Mouse (Mus musculus) kidney, postnatal 0 days (tissue): Measurements from ENCODE around the gene Ephb1. TPM values are rescaled to one million over a fixed set of nuclear protein-coding genes. Genes with fewer than 3 reads are reported as not detected.

Source experiments
- ATAC-seq: fragments of 200-750 bp; cut with Nextera tagmentation; replicated peaks from 2 replicates; pipeline ENCODE4 v1.8.0; 2017; ENCODE audit warnings: low read depth, moderate number of reproducible peaks, moderate TSS enrichment, moderate library complexity; ENCODE audit not compliant: low FRiP score
- DNase-seq: peaks from one replicate; pipeline ENCODE4 v3.0.0-alpha.2; 2016; ENCODE audit warnings: low spot score
- H3K27ac ChIP-seq: fragments of 300-500 bp; sonication (generic); 2 replicates; pipeline ENCODE4 v1.5.1; 2014; ENCODE audit warnings: mild to moderate bottlenecking
- H3K27me3 ChIP-seq: fragments of 300-500 bp; sonication (generic); 2 replicates; pipeline ENCODE4 v1.6.1; 2014; ENCODE audit warnings: low read length, mixed read lengths; ENCODE audit not compliant: insufficient read depth
- H3K36me3 ChIP-seq: fragments of 300-500 bp; sonication (generic); 2 replicates; pipeline ENCODE4 v1.6.1; 2014; ENCODE audit warnings: low read length, mixed read lengths; ENCODE audit not compliant: insufficient read depth
- H3K4me1 ChIP-seq: fragments of 300-500 bp; sonication (generic); replicated peaks from 2 replicates; pipeline ENCODE4 v1.6.1; 2014; ENCODE audit warnings: antibody characterized with exemption, low read length, mixed read lengths; ENCODE audit not compliant: insufficient read depth
- H3K4me2 ChIP-seq: fragments of 300-500 bp; sonication (generic); 2 replicates; pipeline ENCODE4 v1.6.1; 2014; ENCODE audit warnings: mild to moderate bottlenecking, low read length, moderate library complexity, mixed read lengths
- H3K4me3 ChIP-seq: fragments of 300-500 bp; sonication (generic); replicated peaks from 2 replicates; pipeline ENCODE4 v1.5.1; 2014; ENCODE audit warnings: low read depth, low read length
- H3K9ac ChIP-seq: fragments of 300-500 bp; sonication (generic); 2 replicates; pipeline ENCODE4 v1.6.1; 2014; ENCODE audit warnings: low read depth, low read length
- H3K9me3 ChIP-seq: fragments of 300-500 bp; sonication (generic); replicated peaks from 2 replicates; pipeline ENCODE4 v1.6.1; 2016; ENCODE audit warnings: low read length, inconsistent platforms, mixed read lengths
- CTCF ChIP-seq: IDR thresholded peaks from 2 replicates; pipeline ENCODE4 v1.5.1; 2016; ENCODE audit warnings: antibody characterized with exemption, low read depth, mild to moderate bottlenecking, moderate library complexity
- WGBS: fragments of 180-500 bp; shearing (Covaris S2); extraction: QIAGEN DNeasy Blood & Tissue Kit; methylation state at CpG from one replicate; pipeline ENCODE4 v1.1.7; 2014; 5-methylcytosine and 5-hydroxymethylcytosine counted together
- polyA plus RNA-seq: library from polyadenylated mRNA; unstranded; fragments of >200 nt; fragmentation: Nextera tagmentation; extraction: Ambion mirVana; gene quantifications from 2 replicates; pipeline ENCODE4 v1.2.1, GENCODE M21; 2015

The Ephb1 gene
- polyA plus RNA-seq, 1 experiment from 2014 or later = 4.2 TPM

GRCm38 (mm10) chr9:101908849-101909248, 445.6 kb downstream of the Ephb1 start:
- H3K9me3 ChIP-seq = no peaks in the 10 kb centered on the region
- no peak for TF ChIP-seq CTCF
- no peaks in the 10 kb centered on the region for H3K27me3 ChIP-seq
- H3K4me3 ChIP-seq = no peak overlapping the region
- H3K4me2 ChIP-seq = no peak overlapping the region
- no peaks in the 10 kb centered on the region for H3K36me3 ChIP-seq
- no peak for ATAC-seq
- WGBS = 67% methylated on average over 5 of the region's 5 CpGs
- no peaks in the 10 kb centered on the region for H3K4me1 ChIP-seq
- DNase-seq = no peak
- H3K9ac ChIP-seq = no peak overlapping the region
- no peak overlapping the region for H3K27ac ChIP-seq

- Histone ChIP-seq H3K4me2 (no peak overlapping the region), H3K27ac (no peak overlapping the region), H3K9ac (no peak overlapping the region), H3K4me3 (no peak overlapping the region), H3K27me3 (no peaks in the 10 kb centered on the region), H3K36me3 (no peaks in the 10 kb centered on the region), H3K4me1 (no peaks in the 10 kb centered on the region), H3K9me3 (no peaks in the 10 kb centered on the region)
- WGBS = 51% methylated on average over 6 of the region's 6 CpGs
- DNase-seq = no peak
- TF ChIP-seq CTCF = no peak
- no peak for ATAC-seq
These were observed 446.7 kb downstream of the Ephb1 start for GRCm38 (mm10) chr9:101907747-101908255.

GRCm38 (mm10) chr9:101903406-101903805, 451.1 kb downstream of the Ephb1 start:
- no peak for TF ChIP-seq CTCF
- Histone ChIP-seq H3K4me1 (no peaks in the 10 kb centered on the region), H3K4me3 (no peak overlapping the region), H3K9me3 (no peaks in the 10 kb centered on the region), H3K27me3 (no peaks in the 10 kb centered on the region), H3K27ac (no peak overlapping the region), H3K9ac (no peak overlapping the region), H3K4me2 (no peak overlapping the region), H3K36me3 (no peaks in the 10 kb centered on the region)
- ATAC-seq (no peak), DNase-seq (no peak)
- WGBS = 87% methylated on average over 3 of the region's 3 CpGs

DNA sequence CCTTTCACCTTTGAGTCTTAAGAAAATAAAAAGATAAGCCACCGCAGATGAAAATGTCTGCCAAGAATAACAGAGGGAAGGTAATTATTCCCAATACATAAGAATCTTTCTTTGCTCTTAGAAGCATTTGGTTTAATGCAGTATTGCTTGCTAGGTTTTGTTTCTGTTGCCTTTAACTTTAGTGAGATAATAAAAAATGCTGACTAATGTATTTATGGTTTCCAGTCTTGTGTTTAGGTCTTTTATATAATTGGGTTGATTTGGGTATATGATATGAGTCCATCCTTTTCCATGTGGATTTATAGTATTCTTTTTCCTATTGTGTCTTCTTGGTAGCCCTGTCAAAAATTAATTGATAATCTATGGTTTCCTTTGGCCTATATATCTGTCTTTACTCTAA, 456.6 kb downstream of the Ephb1 start:
- DNase-seq (no peak), ATAC-seq (no peak)
- TF ChIP-seq CTCF = no peak
- WGBS = 84% methylated on average over 1 of the region's 1 CpGs
- H3K9me3 ChIP-seq = no peaks in the 10 kb centered on the region
- no peak overlapping the region for H3K4me3 ChIP-seq
- no peak overlapping the region for H3K27ac ChIP-seq
- no peak overlapping the region for H3K4me2 ChIP-seq
- no peaks in the 10 kb centered on the region for H3K4me1 ChIP-seq
- H3K27me3 ChIP-seq = no peaks in the 10 kb centered on the region
- no peaks in the 10 kb centered on the region for H3K36me3 ChIP-seq
- no peak overlapping the region for H3K9ac ChIP-seq

GRCm38 (mm10) chr9:101883295-101883694, 471.2 kb downstream of the Ephb1 start:
- ATAC-seq = no peak
- 66% methylated on average over 2 of the region's 2 CpGs for WGBS

GRCm38 (mm10) chr9:101877109-101877987, 477.1 kb downstream of the Ephb1 start:
- DNase-seq = no peak

More at GRCm38 (mm10) chr9:101883295-101883694, 471.2 kb downstream of the Ephb1 start:
- no peak overlapping the region for H3K27ac ChIP-seq
- no peaks in the 10 kb centered on the region for H3K4me1 ChIP-seq
- no peak overlapping the region for H3K4me2 ChIP-seq
- H3K9ac ChIP-seq = no peak overlapping the region
- no peak for DNase-seq
- H3K9me3 ChIP-seq = no peaks in the 10 kb centered on the region
- H3K27me3 ChIP-seq = no peaks in the 10 kb centered on the region
- no peak for TF ChIP-seq CTCF
- no peaks in the 10 kb centered on the region for H3K36me3 ChIP-seq
- no peak overlapping the region for H3K4me3 ChIP-seq

More at GRCm38 (mm10) chr9:101877109-101877987, 477.1 kb downstream of the Ephb1 start:
- Histone ChIP-seq H3K9ac (no peak overlapping the region), H3K9me3 (no peaks in the 10 kb centered on the region), H3K4me1 (no peaks in the 10 kb centered on the region), H3K36me3 (no peaks in the 10 kb centered on the region), H3K4me3 (no peak overlapping the region), H3K27ac (no peak overlapping the region), H3K4me2 (no peak overlapping the region), H3K27me3 (no peaks in the 10 kb centered on the region)
- TF ChIP-seq CTCF = no peak
- 72% methylated on average over 11 of the region's 11 CpGs for WGBS
- no peak for ATAC-seq
